Mouse (Mus musculus) erythroblast, adult 5-6 weeks (primary cell): ENCODE measurements at regions not wholly inside any gene's neighbourhood (a gene's known extent, or its start where the extent isn't known, plus 50 kb on each side); places are given as distances from the start of the nearest gene placed in this dataset.
A peak's percentile ranks its signal among the peaks of the same experiment; 100 is the strongest.

Experiments
- ATAC-seq: replicated peaks from 2 replicates; pipeline ENCODE4 v1.8.0; 2016; ENCODE audit warnings: moderate number of reproducible peaks, mild to moderate bottlenecking, moderate TSS enrichment, inconsistent platforms; ENCODE audit not compliant: poor library complexity, low FRiP score, severe bottlenecking

- ATAC-seq: no peak
Observed at GRCm38 (mm10) chr5:111590619-111591081, 143.1 kb upstream of the Gm26897 start.

GRCm38 (mm10) chr5:111592807-111593206 is 140.9 kb upstream of the Gm26897 start:
- no peak for ATAC-seq

GRCm38 (mm10) chr5:111594111-111594510 is 139.6 kb upstream of the Gm26897 start:
- ATAC-seq: no peak

GRCm38 (mm10) chr5:111595438-111595837 is 138.3 kb upstream of the Gm26897 start:
- ATAC-seq: no peak

GRCm38 (mm10) chr5:111597733-111598132 is 136.0 kb upstream of the Gm26897 start:
- ATAC-seq: no peak

- no peak for ATAC-seq
Observed at GRCm38 (mm10) chr5:111601711-111602521, 131.8 kb upstream of the Gm26897 start.

GRCm38 (mm10) chr5:111613687-111614086 is 120.0 kb upstream of the Gm26897 start:
- no peak for ATAC-seq

- ATAC-seq: no peak
Observed at GRCm38 (mm10) chr5:111619974-111620373, 113.8 kb upstream of the Gm26897 start.

GRCm38 (mm10) chr5:111620626-111621025 is 113.1 kb upstream of the Gm26897 start:
- ATAC-seq: no peak

- ATAC-seq: no peak
Observed at GRCm38 (mm10) chr5:111622481-111622880, 111.2 kb upstream of the Gm26897 start.

GRCm38 (mm10) chr5:111626273-111626798 is 107.4 kb upstream of the Gm26897 start:
- no peak for ATAC-seq

GRCm38 (mm10) chr5:111630313-111630844 is 103.3 kb upstream of the Gm26897 start:
- ATAC-seq: 0 out of 2 replicates have a peak, but pooled peaks have one; percentile 19

- ATAC-seq: no peak
Observed at GRCm38 (mm10) chr5:111631572-111632161, 102.1 kb upstream of the Gm26897 start.

- no peak for ATAC-seq
Observed at GRCm38 (mm10) chr5:111635092-111635491, 98.6 kb upstream of the Gm26897 start.

GRCm38 (mm10) chr5:111636969-111637368 is 96.8 kb upstream of the Gm26897 start:
- ATAC-seq: no peak

GRCm38 (mm10) chr5:111638306-111638705 is 95.4 kb upstream of the Gm26897 start:
- ATAC-seq: no peak

- ATAC-seq: no peak
Observed at GRCm38 (mm10) chr5:111639476-111640287, 94.0 kb upstream of the Gm26897 start.

GRCm38 (mm10) chr5:111640976-111641375 is 92.7 kb upstream of the Gm26897 start:
- no peak for ATAC-seq

GRCm38 (mm10) chr5:111641685-111642084 is 92.0 kb upstream of the Gm26897 start:
- ATAC-seq: no peak

GRCm38 (mm10) chr5:111644142-111644541 is 89.6 kb upstream of the Gm26897 start:
- no peak for ATAC-seq
